Mouse (Mus musculus): ENCODE results near the gene Fdps. TPM values are rescaled to one million over a fixed set of nuclear protein-coding genes. Genes with fewer than 3 reads are reported as not detected.

Gene Fdps
- total RNA-seq (2023): 10 to 100 TPM; 34.8 to 48.9 TPM

GRCm38 (mm10) chr3:89101812-89102494 is at the start of gene Fdps:
Fdps (minus strand) TSS chr3:89101959.

GRCm38 (mm10) chr3:89135958-89136357 is 34.2 kb upstream of the Fdps start, which contains the start of gene Pklr:
Pklr (plus strand) TSS chr3:89136142.

GRCm38 (mm10) chr3:89100811-89101210 is 948 bp downstream of the Fdps start, which contains the start of gene Gm43738:
Gm43738 (minus strand) TSS chr3:89101099.

GRCm38 (mm10) chr3:89093175-89093574 is 8.6 kb downstream of the Fdps start, which contains the start of gene Rusc1:
Rusc1 (minus strand) TSS chr3:89093311.

Other genes with a start within 250 kb of the Fdps start
- 10 to 100 TPM; 10.2 to 12.4 TPM for gene Msto1, start 188.0 kb downstream of the Fdps start, total RNA-seq (2023)
- 10 to 100 TPM; 56.5 to 59.4 TPM for gene Ash1l, start 151.3 kb downstream of the Fdps start, total RNA-seq (2023)
- 10 to 100 TPM; 42.3 to 47.0 TPM for gene Dap3, start 150.8 kb downstream of the Fdps start, total RNA-seq (2023)
- 10 to 100 TPM; 32.8 to 34.0 TPM for gene Rusc1, start 8.6 kb downstream of the Fdps start, total RNA-seq (2023)
- not detected for gene Gm43738, start 860 bp downstream of the Fdps start, total RNA-seq (2023)
- gene Pklr, start 34.2 kb upstream of the Fdps start, total RNA-seq (2023): not detected
- gene Hcn3, start 58.2 kb upstream of the Fdps start, total RNA-seq (2023): under 1 TPM in 1 of 2 experiments, not detected in 1; 0.31 TPM
- gene Clk2, start 62.8 kb upstream of the Fdps start, total RNA-seq (2023): 10 to 100 TPM; 79.1 to 83.2 TPM
- gene Scamp3, start 75.5 kb upstream of the Fdps start, total RNA-seq (2023): 10 to 100 TPM; 82.3 TPM
- 10 to 100 TPM; 12.2 to 13.0 TPM for gene Fam189b, start 81.2 kb upstream of the Fdps start, total RNA-seq (2023)
- gene Gba, start 101.0 kb upstream of the Fdps start, total RNA-seq (2023): 100 to 1,000 TPM; 109 to 114 TPM
- gene Thbs3, start 113.2 kb upstream of the Fdps start, total RNA-seq (2023): 1 to 10 TPM; 5.2 to 6.8 TPM
- 10 to 100 TPM; 84.0 to 86.7 TPM for gene Mtx1, start 125.1 kb upstream of the Fdps start, total RNA-seq (2023)
- not detected for gene Muc1, start 127.1 kb upstream of the Fdps start, total RNA-seq (2023)
- gene Krtcap2, start 144.0 kb upstream of the Fdps start, total RNA-seq (2023): 100 to 1,000 TPM in 1 of 2 experiments, 10 to 100 TPM in 1; 82.1 to 104 TPM
- gene Trim46, start 144.3 kb upstream of the Fdps start, total RNA-seq (2023): 1 to 10 TPM in 1 of 2 experiments, under 1 TPM in 1; 0.18 to 1.1 TPM
- gene Dpm3, start 157.4 kb upstream of the Fdps start, total RNA-seq (2023): 10 to 100 TPM; 65.3 to 74.1 TPM
- 10 to 100 TPM; 49.4 to 58.0 TPM for gene Slc50a1, start 168.6 kb upstream of the Fdps start, total RNA-seq (2023)
- gene Efna1, start 179.2 kb upstream of the Fdps start, total RNA-seq (2023): under 1 TPM in 1 of 2 experiments, not detected in 1; 0.55 TPM
- gene Efna3, start 221.0 kb upstream of the Fdps start, total RNA-seq (2023): not detected
- gene Efna4, start 236.1 kb upstream of the Fdps start, total RNA-seq (2023): not detected
- 100 to 1,000 TPM; 163 to 179 TPM for gene Adam15, start 248.0 kb upstream of the Fdps start, total RNA-seq (2023)

Measured in monocyte, adult 59 days (primary cell).